Mouse (Mus musculus) embryonic facial prominence, embryonic 10.5 days (tissue): ENCODE data around the gene Atrnl1. TPM values are rescaled to one million over a fixed set of nuclear protein-coding genes. Genes with fewer than 3 reads are reported as not detected.

Experiments
- DNase-seq: peaks from one replicate; pipeline ENCODE4 v3.0.0-alpha.2; 2017; ENCODE audit warnings: low spot score
- H3K27ac ChIP-seq: fragments of 300-500 bp; sonication (generic); replicated peaks from 2 replicates; pipeline ENCODE4 v1.5.1; 2016; ENCODE audit warnings: mild to moderate bottlenecking
- H3K27me3 ChIP-seq: fragments of 300-500 bp; sonication (generic); replicated peaks from 2 replicates; pipeline ENCODE4 v1.6.1; 2016; ENCODE audit warnings: low read depth, mild to moderate bottlenecking; ENCODE audit not compliant: poor library complexity, severe bottlenecking
- H3K36me3 ChIP-seq: fragments of 300-500 bp; sonication (generic); replicated peaks from 2 replicates; pipeline ENCODE4 v1.6.1; 2016; ENCODE audit warnings: mild to moderate bottlenecking, moderate library complexity
- H3K4me1 ChIP-seq: fragments of 300-500 bp; sonication (generic); 2 replicates; pipeline ENCODE4 v1.6.1; 2016
- H3K4me3 ChIP-seq: fragments of 300-500 bp; sonication (generic); 2 replicates; pipeline ENCODE4 v1.5.1; 2016; ENCODE audit warnings: mild to moderate bottlenecking, moderate library complexity
- H3K9me3 ChIP-seq: fragments of 300-500 bp; sonication (generic); 2 replicates; pipeline ENCODE4 v1.6.1; 2016; ENCODE audit warnings: mild to moderate bottlenecking
- WGBS: fragments of 180-500 bp; shearing (Covaris S2); methylation state at CpG from one replicate; pipeline ENCODE4 v1.1.7; 2016; 5-methylcytosine and 5-hydroxymethylcytosine counted together
- polyA plus RNA-seq: library from polyadenylated mRNA; unstranded; fragments of >200 nt; fragmentation: Nextera tagmentation; extraction: Ambion mirVana; gene quantifications from 2 replicates; pipeline ENCODE4 v1.2.1, GENCODE M21; 2016

The Atrnl1 gene
- polyA plus RNA-seq, 1 experiment from 2014 or later: 4.3 TPM

- Histone ChIP-seq H3K4me3 (no peak overlapping the region), H3K9me3 (peaks cover 3% of the 10 kb centered on the region; the same call in 1 of the 2 replicates), H3K36me3 (no peaks in the 10 kb centered on the region), H3K4me1 (peaks cover 27% of the 10 kb centered on the region), H3K27ac (0 out of 2 replicates have a peak overlapping the region, but pooled peaks have one; percentile 35), H3K27me3 (no peaks in the 10 kb centered on the region)
- WGBS: 90% methylated on average over 10 of the region's 10 CpGs
- no peak for DNase-seq
Observed at GRCm38 (mm10) chr19:57925681-57926080, 314.8 kb downstream of the Atrnl1 start.

DNA sequence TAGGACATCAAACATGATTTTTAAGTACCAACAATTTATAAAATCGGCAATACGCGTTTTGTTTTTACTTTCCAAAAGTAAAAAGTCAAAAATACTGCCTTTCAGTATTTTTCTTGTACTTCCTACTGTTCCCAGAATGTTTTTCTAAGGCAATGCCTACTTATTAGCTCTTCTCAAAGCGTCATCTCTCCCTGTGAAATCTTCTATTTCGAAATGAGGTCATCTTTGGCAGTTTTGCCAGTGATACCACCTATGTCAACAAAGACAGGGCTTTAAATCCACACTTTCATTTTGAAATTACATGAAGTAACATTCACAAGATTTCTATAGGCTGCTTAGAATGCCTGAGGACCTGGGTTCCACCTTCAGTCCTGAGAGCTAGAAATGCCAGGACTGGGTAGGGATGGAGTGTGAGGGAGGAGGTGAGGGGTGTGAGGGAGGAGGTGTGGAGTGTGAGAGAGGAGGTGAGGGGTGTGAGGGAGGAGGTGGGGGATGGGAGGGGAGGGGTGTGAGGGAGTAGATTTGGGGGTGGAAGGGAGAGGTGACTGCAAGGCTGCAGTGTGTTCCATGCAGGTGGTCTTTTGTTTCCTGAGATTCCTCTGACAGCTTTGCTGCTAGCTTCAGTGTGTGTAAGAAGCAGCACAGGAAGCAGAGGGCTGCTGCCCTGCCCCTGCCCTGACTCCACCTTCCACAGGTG, 315.5 kb downstream of the Atrnl1 start:
- no peaks in the 10 kb centered on the region for H3K9me3 ChIP-seq
- peak; percentile 47 for DNase-seq
- WGBS: 92% methylated on average over 5 of the region's 5 CpGs
- no peak overlapping the region for H3K27ac ChIP-seq
- H3K36me3 ChIP-seq: no peaks in the 10 kb centered on the region
- no peak overlapping the region for H3K4me3 ChIP-seq
- peaks cover 27% of the 10 kb centered on the region for H3K4me1 ChIP-seq
- H3K27me3 ChIP-seq: no peaks in the 10 kb centered on the region

- no peak overlapping the region for H3K27ac ChIP-seq
- 58% methylated on average over 10 of the region's 10 CpGs for WGBS
- no peak for DNase-seq
- peaks cover 27% of the 10 kb centered on the region for H3K4me1 ChIP-seq
- no peaks in the 10 kb centered on the region for H3K9me3 ChIP-seq
- no peak overlapping the region for H3K4me3 ChIP-seq
- H3K27me3 ChIP-seq: no peaks in the 10 kb centered on the region
- no peaks in the 10 kb centered on the region for H3K36me3 ChIP-seq
Observed at GRCm38 (mm10) chr19:57926941-57927471, 316.2 kb downstream of the Atrnl1 start.

- H3K27ac ChIP-seq: no peak overlapping the region
- H3K36me3 ChIP-seq: no peaks in the 10 kb centered on the region
- WGBS: 66% methylated on average over 11 of the region's 11 CpGs
- H3K4me1 ChIP-seq: peaks cover 27% of the 10 kb centered on the region
- no peak overlapping the region for H3K4me3 ChIP-seq
- no peaks in the 10 kb centered on the region for H3K9me3 ChIP-seq
- H3K27me3 ChIP-seq: no peaks in the 10 kb centered on the region
- DNase-seq: no peak
Observed at GRCm38 (mm10) chr19:57927566-57928523, 317.0 kb downstream of the Atrnl1 start.

DNA sequence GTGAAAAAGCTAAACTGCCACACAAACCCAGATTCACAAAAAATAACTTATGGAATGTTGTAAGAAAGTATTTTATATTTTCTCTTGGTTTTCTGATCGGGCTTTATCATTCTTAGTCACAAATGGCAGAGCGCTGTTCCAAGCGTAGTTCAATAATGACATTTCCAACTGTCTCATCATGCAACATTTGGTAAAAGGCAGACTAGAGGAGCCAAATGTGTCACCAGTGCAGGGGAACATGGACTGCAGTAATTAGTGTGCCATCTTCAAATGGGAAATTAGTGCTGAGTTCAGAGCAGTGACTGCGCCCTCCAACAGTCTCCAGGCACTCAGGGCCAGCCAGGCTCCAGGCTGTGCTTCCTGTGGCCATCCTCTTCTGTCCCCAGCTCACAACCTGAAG, 320.8 kb downstream of the Atrnl1 start:
- WGBS: 99% methylated on average over 4 of the region's 4 CpGs

GRCm38 (mm10) chr19:57936865-57937264, 326.0 kb downstream of the Atrnl1 start:
- Histone ChIP-seq H3K27me3 (no peaks in the 10 kb centered on the region), H3K36me3 (no peaks in the 10 kb centered on the region), H3K4me1 (no peaks in the 10 kb centered on the region), H3K9me3 (no peaks in the 10 kb centered on the region), H3K4me3 (no peak overlapping the region), H3K27ac (no peak overlapping the region)
- no peak for DNase-seq
- 91% methylated on average over 3 of the region's 3 CpGs for WGBS

More for the DNA sequence above, 320.8 kb downstream of the Atrnl1 start:
- H3K4me3 ChIP-seq: no peak overlapping the region
- H3K4me1 ChIP-seq: peaks cover 9% of the 10 kb centered on the region
- no peak for DNase-seq
- no peaks in the 10 kb centered on the region for H3K27me3 ChIP-seq
- H3K9me3 ChIP-seq: no peaks in the 10 kb centered on the region
- H3K36me3 ChIP-seq: no peaks in the 10 kb centered on the region
- H3K27ac ChIP-seq: no peak overlapping the region

GRCm38 (mm10) chr19:57939166-57939565, 328.3 kb downstream of the Atrnl1 start:
- H3K36me3 ChIP-seq: no peaks in the 10 kb centered on the region
- H3K27me3 ChIP-seq: no peaks in the 10 kb centered on the region
- no peaks in the 10 kb centered on the region for H3K9me3 ChIP-seq
- no peak for DNase-seq
- no peak overlapping the region for H3K27ac ChIP-seq
- H3K4me1 ChIP-seq: no peaks in the 10 kb centered on the region
- H3K4me3 ChIP-seq: no peak overlapping the region
- 94% methylated on average over 1 of the region's 1 CpGs for WGBS

- Histone ChIP-seq H3K36me3 (no peaks in the 10 kb centered on the region; the same call in 1 of the 2 replicates), H3K4me3 (no peak overlapping the region), H3K27ac (no peak overlapping the region), H3K4me1 (no peaks in the 10 kb centered on the region), H3K9me3 (no peaks in the 10 kb centered on the region), H3K27me3 (no peaks in the 10 kb centered on the region)
- WGBS: 75% methylated on average over 8 of the region's 8 CpGs
- no peak for DNase-seq
Observed at GRCm38 (mm10) chr19:57941529-57941928, 330.7 kb downstream of the Atrnl1 start.

GRCm38 (mm10) chr19:57942281-57942680, 331.4 kb downstream of the Atrnl1 start:
- Histone ChIP-seq H3K4me3 (no peak overlapping the region), H3K9me3 (no peaks in the 10 kb centered on the region), H3K4me1 (no peaks in the 10 kb centered on the region), H3K27ac (no peak overlapping the region), H3K27me3 (no peaks in the 10 kb centered on the region), H3K36me3 (peaks cover under 1% of the 10 kb centered on the region)
- DNase-seq: no peak
- WGBS: 90% methylated on average over 14 of the region's 14 CpGs

DNA sequence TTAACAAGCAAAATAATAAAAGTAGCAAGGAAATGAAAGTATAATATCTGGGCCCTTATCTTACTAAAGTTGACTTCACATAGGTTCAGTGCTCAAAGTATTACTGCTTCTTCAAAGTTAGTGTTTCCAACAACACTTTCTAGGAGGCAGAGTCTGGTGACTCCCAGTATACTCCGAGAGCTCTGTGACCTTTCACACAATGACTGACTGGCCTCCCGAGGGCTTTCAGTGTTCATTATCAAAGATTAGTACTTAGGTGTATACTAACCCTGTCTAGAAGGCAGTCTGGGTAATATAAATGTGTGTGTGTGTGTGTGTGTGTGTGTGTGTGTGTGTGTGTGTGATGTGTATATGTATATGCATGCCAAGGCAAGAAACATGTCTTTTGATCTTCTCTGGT, 332.5 kb downstream of the Atrnl1 start:
- Histone ChIP-seq H3K27me3 (no peaks in the 10 kb centered on the region), H3K4me1 (no peaks in the 10 kb centered on the region), H3K36me3 (peaks cover 3% of the 10 kb centered on the region), H3K9me3 (no peaks in the 10 kb centered on the region), H3K27ac (no peak overlapping the region), H3K4me3 (no peak overlapping the region)
- no peak for DNase-seq
- 79% methylated on average over 2 of the region's 2 CpGs for WGBS

DNA sequence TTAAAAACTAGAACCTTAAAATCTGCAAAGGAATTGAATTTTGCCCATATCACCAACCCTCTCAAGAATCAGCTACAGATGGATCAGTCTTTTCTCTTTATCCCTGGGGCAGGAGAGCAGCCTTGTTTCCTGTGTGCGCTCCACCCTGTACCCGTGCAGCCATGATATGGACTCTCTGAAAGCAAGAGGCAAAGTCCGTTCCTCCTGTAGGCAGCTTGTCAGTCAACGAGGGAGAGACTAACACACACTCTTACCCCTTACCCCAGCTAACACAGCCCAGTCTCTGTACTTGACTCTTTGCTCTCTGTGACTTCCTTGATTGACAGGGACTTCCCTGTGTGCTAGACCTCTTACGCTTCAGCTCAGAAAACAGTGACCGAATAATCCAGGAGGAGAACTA, 333.8 kb downstream of the Atrnl1 start:
- DNase-seq: no peak
- Histone ChIP-seq H3K36me3 (peaks cover 3% of the 10 kb centered on the region), H3K4me3 (no peak overlapping the region), H3K4me1 (no peaks in the 10 kb centered on the region), H3K27ac (no peak overlapping the region), H3K27me3 (no peaks in the 10 kb centered on the region), H3K9me3 (no peaks in the 10 kb centered on the region)
- WGBS: 83% methylated on average over 6 of the region's 6 CpGs

- peaks cover 3% of the 10 kb centered on the region for H3K36me3 ChIP-seq
- no peaks in the 10 kb centered on the region for H3K27me3 ChIP-seq
- H3K9me3 ChIP-seq: no peaks in the 10 kb centered on the region
- no peaks in the 10 kb centered on the region for H3K4me1 ChIP-seq
- 90% methylated on average over 4 of the region's 4 CpGs for WGBS
- no peak overlapping the region for H3K27ac ChIP-seq
- no peak for DNase-seq
- no peak overlapping the region for H3K4me3 ChIP-seq
Observed at GRCm38 (mm10) chr19:57945626-57946250, 334.9 kb downstream of the Atrnl1 start.
